31 mouse cellular contexts compared by ENCODE assay signal in genomic region chr4:155656214-155656751, GRCm38 (mm10). TPM values are rescaled to one million over a fixed set of nuclear protein-coding genes. Genes with fewer than 3 reads are reported as not detected.
DNase-seq lines count a peak whose midpoint lies in the region; ATAC-seq and TF ChIP-seq lines count a peak whose summit lies in the region.
"Had no signal": no experiment of that assay in that cellular context is flagged by ENCODE, and none has a peak within 500 bp of the region (broad histone marks: within the 10 kb centered on the region; RNA-seq: fewer than 3 reads in every experiment).

No protein-coding gene starts in this region.

- peaks cover 68% of the 10 kb centered on the region for H3K36me3 ChIP-seq in E14TG2a.4 (ENCODE audit: insufficient read depth, low read length)

- peak overlapping the region; percentile 26 for H3K4me3 ChIP-seq in E14TG2a.4 (replicated peaks; ENCODE audit: low read length)
- H3K4me3 ChIP-seq: embryonic facial prominence, embryonic 15.5 days; forebrain, embryonic 12.5 days; hindbrain, embryonic 13.5 days; layer of hippocampus, adult 2 months; left cerebral cortex, adult 2 months; limb, embryonic 15.5 days; liver, embryonic 13.5 days; neural tube, embryonic 12.5 days had no signal

- H3K9me3 ChIP-seq in E14TG2a.4 (ENCODE audit: low read length): no peaks in the 10 kb centered on the region
- H3K9me3 ChIP-seq: embryonic facial prominence, embryonic 10.5 days; embryonic facial prominence, embryonic 15.5 days; forebrain, embryonic 12.5 days; hindbrain, embryonic 13.5 days; limb, embryonic 15.5 days; liver, embryonic 13.5 days; midbrain, embryonic 10.5 days; neural tube, embryonic 12.5 days had no signal

- peaks cover 71% of the 10 kb centered on the region for H3K4me1 ChIP-seq in E14TG2a.4 (replicated peaks; ENCODE audit: low read depth, low read length)

- TF ChIP-seq CTCF in E14TG2a.4 (conservative IDR thresholded peaks at IDR 0.05; ENCODE audit: low read length): no peak

- intact Hi-C loops in left cerebral cortex, postnatal 4 days (cut with DNase I): no loop called here

- DNase-seq in cerebellum, adult 11-12 months: peak; percentile 71
- peak; percentile 45 for DNase-seq in cerebellum, adult 8-10 months
- DNase-seq in cerebellum, postnatal 25 days: peak; percentile 40 to 47
- DNase-seq in left cerebral cortex, postnatal 4 days: no peak
- no peak for DNase-seq in spleen, adult 12 weeks (ENCODE audit: low spot score)
- DNase-seq: adrenal gland, postnatal 25 days; gastrocnemius, postnatal 25 days; heart, adult 18-20 months; heart, postnatal 4 days; kidney, adult 11 months; kidney, postnatal 36 days; liver, embryonic 13.5 days; lung, adult 2 months; lung, postnatal 10 days; right cerebral cortex, adult 18-20 months; thymus, adult 2 months had no signal

- no peak for ATAC-seq in cerebellum, adult (ENCODE audit: insufficient number of reproducible peaks, low FRiP score, low TSS enrichment)
- ATAC-seq: midbrain, embryonic 16.5 days had no signal

- peaks cover 27% of the 10 kb centered on the region for H3K27me3 ChIP-seq in E14TG2a.4 (ENCODE audit: insufficient read depth, low read length)

RNA-seq across cellular contexts. Expression of gene Mmp23, which starts 3.1 kb away (rescaled TPM):
- total RNA-seq in left cerebral cortex, postnatal 4 days (2021): 1 to 10 TPM; 3.9 to 4.8 TPM

RNA-seq across cellular contexts. Expression of gene Gm10563, which starts 11.1 kb away (rescaled TPM):
- total RNA-seq in left cerebral cortex, postnatal 4 days (2021): not detected
- total RNA-seq: adrenal gland, postnatal 25 days; gastrocnemius, postnatal 25 days; heart, adult 18-20 months; heart, postnatal 4 days; layer of hippocampus, adult 2 months; layer of hippocampus, postnatal 14 days; left cerebral cortex, adult 2 months; left cerebral cortex, postnatal 25 days; MEL had no signal

RNA-seq across cellular contexts. Expression of gene Mib2, which starts 12.7 kb away (rescaled TPM):
- 100 to 1,000 TPM in 1 of 2 experiments, 10 to 100 TPM in 1; 91.0 to 105 TPM for total RNA-seq in left cerebral cortex, postnatal 4 days (2021)

RNA-seq across cellular contexts. Expression of gene Cdk11b, which starts 31.6 kb away (rescaled TPM):
- total RNA-seq in left cerebral cortex, postnatal 4 days (2021): 10 to 100 TPM; 55.5 to 60.6 TPM

RNA-seq across cellular contexts. Expression of gene Fndc10, which starts 37.9 kb away (rescaled TPM):
- 10 to 100 TPM; 20.3 to 22.0 TPM for total RNA-seq in left cerebral cortex, postnatal 4 days (2021)

Comparison
In these comparisons a context has a peak if more than half of its experiments do, and no peak if none do; other contexts are left out.
1. DNase-seq: peak in cerebellum, adult 11-12 months (single experiment), cerebellum, adult 8-10 months (single experiment) and cerebellum, postnatal 25 days (2 of 2); none in left cerebral cortex, postnatal 4 days (single experiment) and spleen, adult 12 weeks (single experiment).